Mouse (Mus musculus): ENCODE results near the gene Rab5a.

- no peak for TF ChIP-seq TCF12 (IDR thresholded peaks at IDR 0.05; ENCODE audit: insufficient read depth, poor library complexity, severe bottlenecking)
- no peak for TF ChIP-seq E2F4 (IDR thresholded peaks at IDR 0.05; ENCODE audit: insufficient read depth)
- TF ChIP-seq MAX (IDR thresholded peaks at IDR 0.05; ENCODE audit: low read depth), result no peak
- no peak for TF ChIP-seq POLR2A (IDR thresholded peaks at IDR 0.05; ENCODE audit: insufficient read length, low read depth)
- TF ChIP-seq USF1 (IDR thresholded peaks at IDR 0.05; ENCODE audit: low read depth), result no peak
- TF ChIP-seq SRF (IDR thresholded peaks at IDR 0.05; ENCODE audit: control insufficient read depth, insufficient read length, low read depth), result no peak
- no peak for TF ChIP-seq POLR2AphosphoS2 (IDR thresholded peaks at IDR 0.05; ENCODE audit: insufficient read length, low read depth)
- TF ChIP-seq TCF3 (IDR thresholded peaks at IDR 0.05; ENCODE audit: insufficient read length, low read depth), result no peak
Observed at GRCm38 (mm10) chr17:53468697-53469096, 10.3 kb upstream of the Rab5a start.
